Mouse (Mus musculus) gastrocnemius, postnatal 4 days (tissue): ENCODE results near the gene Kdm4b. TPM values are rescaled to one million over a fixed set of nuclear protein-coding genes. Genes with fewer than 3 reads are reported as not detected.

Experiments
- DNase-seq, 2 experiments: peaks; one replicate each; pipeline ENCODE4 v3.0.0; 2021 to 2022; ENCODE audit warnings: low spot score in 2 of 2, mixed read lengths in 2 of 2
- total RNA-seq, 2 experiments: library from RNA; stranded (reverse); gene quantifications; 2 replicates each; pipeline ENCODE4 v1.2.3; 2021

The Kdm4b gene
- total RNA-seq, 2 experiments from 2014 or later: 33.3 to 35.0 TPM

DNA sequence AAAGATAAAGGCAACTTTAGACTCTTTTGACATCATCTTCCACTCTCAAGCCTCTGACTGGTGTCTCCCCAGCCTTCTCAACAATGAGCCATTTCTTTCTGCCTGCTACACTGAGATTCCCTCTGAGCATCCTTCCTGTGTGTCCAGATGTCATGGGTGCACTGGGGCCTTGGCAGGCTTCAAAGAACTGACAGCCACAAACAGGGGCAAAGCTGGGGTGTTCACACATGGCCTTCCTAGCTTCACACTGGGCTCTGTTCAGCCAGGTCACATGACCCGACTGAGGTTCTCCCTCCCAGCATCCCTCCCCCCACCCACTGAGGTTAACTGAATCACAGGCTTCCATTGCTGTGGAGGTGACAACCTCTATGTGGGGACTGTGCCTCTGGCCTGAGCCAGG, 29.7 kb upstream of the Kdm4b start:
- no peak for DNase-seq

GRCm38 (mm10) chr17:56298238-56298637, 27.6 kb upstream of the Kdm4b start:
- no peak for DNase-seq

DNA sequence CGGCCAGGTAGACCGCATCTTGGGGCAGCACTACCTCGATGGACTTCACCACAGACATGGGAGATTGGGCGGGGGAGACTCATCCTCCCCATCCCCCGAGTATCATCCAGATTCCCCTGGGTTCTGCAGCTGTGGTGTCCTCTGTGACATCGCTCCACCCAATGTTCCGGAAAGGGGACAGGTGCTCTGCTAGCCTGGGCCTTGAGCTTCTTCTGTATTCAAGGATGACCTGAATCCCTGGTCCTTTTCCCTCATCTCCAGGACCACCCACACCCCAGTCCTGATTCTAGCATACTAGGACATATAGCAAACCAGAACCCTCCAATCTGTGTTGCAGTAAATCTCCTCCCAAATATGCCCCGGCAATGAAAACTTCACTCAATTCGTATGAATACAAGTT, 25.7 kb upstream of the Kdm4b start, which contains the start of gene Arrdc5:
TSS of gene Arrdc5 (minus strand) at position 101 of the 400 bp plus-strand sequence.
- no peak for DNase-seq

DNA sequence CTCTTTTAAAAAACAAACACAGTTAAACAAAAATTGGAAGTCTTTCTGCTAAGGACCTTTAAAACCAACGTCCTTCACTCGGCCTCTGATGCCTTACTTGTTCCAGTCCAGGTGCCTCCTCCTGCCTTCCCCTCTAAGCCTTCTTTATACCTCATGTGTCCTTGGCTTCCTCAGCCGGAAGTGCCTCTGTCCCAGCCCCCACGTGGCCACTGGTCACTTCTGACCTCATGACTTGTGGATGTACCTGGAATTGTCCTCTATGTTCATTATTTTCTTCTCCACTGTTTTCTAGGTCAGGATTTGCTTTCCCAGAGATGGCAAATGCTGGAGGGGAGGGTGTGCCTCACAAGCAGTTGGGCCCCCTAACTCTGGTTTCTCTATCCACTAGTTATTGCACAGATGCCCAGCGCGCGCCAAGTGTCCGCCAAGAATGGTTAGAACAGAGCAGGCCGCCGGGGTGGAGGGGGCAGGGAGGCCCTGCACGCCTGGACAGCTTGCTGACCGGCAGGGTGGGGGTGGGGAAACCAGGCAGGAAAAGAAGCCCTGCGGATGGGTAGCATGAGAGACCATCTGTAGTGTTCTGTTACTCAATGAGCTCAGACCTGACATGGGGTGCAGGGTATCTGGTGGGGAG, 23.4 kb upstream of the Kdm4b start:
- DNase-seq: no peak

DNA sequence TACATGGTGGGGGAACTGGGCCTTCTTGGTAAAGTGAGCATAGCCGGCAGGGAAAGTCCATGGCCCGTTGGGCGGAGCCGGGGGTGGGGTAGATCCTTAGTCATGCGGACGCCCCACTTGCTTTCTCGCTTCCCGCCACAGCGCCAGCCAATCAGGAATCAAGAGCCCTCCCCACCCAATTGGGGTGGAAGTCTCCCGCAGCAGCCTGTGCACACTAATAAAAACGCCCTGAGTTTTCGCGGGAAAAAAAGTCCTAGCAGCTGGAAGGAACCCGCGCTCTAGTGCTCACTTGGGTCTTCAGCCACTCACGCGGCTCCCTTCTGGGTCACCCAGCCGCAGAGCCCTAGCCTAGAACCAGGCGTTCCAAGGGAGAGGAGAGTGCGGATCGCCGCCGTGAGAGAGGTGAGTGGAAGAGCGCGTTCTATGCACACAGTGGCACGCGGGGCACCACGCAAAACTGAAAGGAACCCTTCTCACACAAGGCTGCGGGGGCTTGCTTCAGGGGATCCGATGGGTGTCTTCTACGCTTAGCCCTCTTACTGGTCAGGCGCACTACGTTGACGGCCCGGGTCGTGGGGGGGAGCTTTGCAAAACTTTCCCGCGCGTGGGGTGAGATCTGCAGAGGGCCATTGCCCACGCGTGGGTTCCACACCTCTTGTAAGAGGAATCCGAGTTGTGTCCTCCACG, 22.6 kb upstream of the Kdm4b start, which contains the start of gene Uhrf1:
TSS of gene Uhrf1 (plus strand) at position 162 of the 687 bp plus-strand sequence.
- peak; percentile 70 to 88 for DNase-seq

GRCm38 (mm10) chr17:56303847-56304586, 21.8 kb upstream of the Kdm4b start:
- DNase-seq: peak; percentile 95 to 97

GRCm38 (mm10) chr17:56304718-56305117, 21.1 kb upstream of the Kdm4b start:
- DNase-seq: no peak

GRCm38 (mm10) chr17:56305156-56305555, 20.7 kb upstream of the Kdm4b start:
- no peak for DNase-seq

DNA sequence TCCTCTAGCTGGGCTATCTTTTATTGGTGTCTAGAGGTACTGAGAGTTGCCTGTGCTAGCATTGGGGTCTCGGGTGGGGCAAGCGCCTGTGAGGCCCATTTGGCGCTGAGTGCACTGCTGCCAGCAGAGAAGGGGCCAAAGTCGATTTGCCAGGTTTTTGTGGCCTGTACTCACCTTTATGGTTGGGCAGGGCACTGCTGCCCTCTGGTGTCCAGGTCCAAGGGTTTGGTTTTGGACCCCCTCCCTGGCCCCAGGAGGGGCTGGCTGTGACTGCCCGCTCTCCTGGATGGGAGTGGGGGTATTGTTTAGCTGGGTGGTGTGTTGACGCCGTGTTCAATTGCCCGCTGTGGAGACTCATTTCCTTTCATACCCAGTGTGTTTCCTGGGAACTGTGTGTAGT, 20.0 kb upstream of the Kdm4b start:
- no peak for DNase-seq

GRCm38 (mm10) chr17:56308088-56308487, 17.8 kb upstream of the Kdm4b start:
- no peak for DNase-seq

GRCm38 (mm10) chr17:56309191-56309945, 16.5 kb upstream of the Kdm4b start:
- DNase-seq: no peak

- no peak for DNase-seq
Measured at GRCm38 (mm10) chr17:56324419-56324818, 1.4 kb upstream of the Kdm4b start.

GRCm38 (mm10) chr17:56326153-56327147, 588 bp downstream of the Kdm4b start:
- peak in 1 of 2 experiments; percentile 25 for DNase-seq

- DNase-seq: no peak
Measured at GRCm38 (mm10) chr17:56329267-56329666, 3.4 kb downstream of the Kdm4b start.

DNA sequence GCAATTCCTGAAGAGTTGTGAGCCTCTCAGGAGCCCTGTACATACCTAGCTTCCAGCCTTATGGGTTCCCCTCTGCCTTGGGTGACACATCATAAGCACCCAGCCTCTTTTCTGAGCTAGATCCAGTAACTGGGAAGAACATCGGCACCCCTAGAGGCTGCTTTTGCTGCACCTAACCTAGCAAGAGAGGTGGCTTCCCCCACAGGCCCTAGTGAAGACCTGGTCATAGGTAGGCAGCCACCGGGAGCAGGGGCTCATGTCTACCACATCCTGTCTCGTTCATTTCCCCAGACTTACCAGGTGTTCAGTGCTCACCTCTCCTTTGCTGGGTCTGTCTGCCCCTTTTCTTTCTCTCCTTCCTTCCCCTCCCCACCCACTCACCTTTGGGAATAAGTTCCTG, 4.5 kb downstream of the Kdm4b start:
- no peak for DNase-seq

DNA sequence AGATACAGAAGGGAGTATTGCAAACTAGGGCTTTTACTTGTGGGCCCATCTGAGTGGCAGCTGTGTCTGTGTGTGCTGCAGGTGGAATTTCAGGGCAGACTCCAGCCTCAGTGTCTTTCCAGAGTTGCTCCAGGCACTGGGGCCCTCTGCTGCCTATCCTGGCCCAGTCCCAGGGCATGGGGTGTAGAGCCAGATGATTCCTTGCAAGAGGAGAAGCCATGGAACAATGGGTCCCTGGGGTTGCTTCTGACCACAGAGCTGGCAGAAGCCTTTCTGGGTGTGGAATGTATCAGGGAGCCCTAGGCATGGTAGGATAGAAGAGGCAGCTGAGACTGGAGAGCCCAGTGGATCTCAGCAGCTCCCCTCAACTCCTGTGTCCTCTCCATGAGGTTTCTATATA, 5.4 kb downstream of the Kdm4b start:
- DNase-seq: no peak

GRCm38 (mm10) chr17:56332987-56333386, 7.1 kb downstream of the Kdm4b start:
- no peak for DNase-seq

GRCm38 (mm10) chr17:56337190-56337589, 11.3 kb downstream of the Kdm4b start:
- peak in 1 of 2 experiments; percentile 48 for DNase-seq

- no peak for DNase-seq
Measured at GRCm38 (mm10) chr17:56337791-56338190, 11.9 kb downstream of the Kdm4b start.

DNA sequence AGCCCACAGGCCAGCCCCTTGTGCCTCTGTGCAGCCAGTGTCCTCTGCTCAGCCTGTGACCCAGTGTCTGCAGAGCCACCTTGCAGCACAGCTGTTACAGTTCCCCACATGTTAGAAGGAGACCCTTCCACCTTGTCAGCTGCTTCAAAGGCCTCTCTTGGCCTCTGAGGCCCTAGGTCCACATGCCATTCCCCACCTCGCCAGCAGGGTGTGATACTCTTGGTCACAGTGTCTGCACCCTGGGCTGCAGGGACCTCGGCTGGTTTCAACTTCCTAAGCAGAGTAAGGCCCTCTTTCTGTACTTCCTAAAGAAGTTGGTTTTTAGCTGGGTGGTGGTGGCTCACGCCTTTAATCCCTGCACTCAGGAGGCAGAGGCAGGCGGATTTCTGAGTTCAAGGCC, 13.0 kb downstream of the Kdm4b start:
- DNase-seq: peak in 1 of 2 experiments; percentile 35
